In genomic region chr10:71476471-71477080, GRCm38 (mm10) we compare ENCODE assay signal across 12 mouse cellular contexts.
A peak's percentile ranks its signal among the peaks of the same experiment; 100 is the strongest.
DNase-seq lines count a peak whose midpoint lies in the region; ATAC-seq lines count a peak whose summit lies in the region.
"Had no signal": no experiment of that assay in that cellular context is flagged by ENCODE, and none has a peak within 500 bp of the region (broad histone marks: within the 10 kb centered on the region; RNA-seq: fewer than 3 reads in every experiment).

No protein-coding gene starts in this region.

- DNase-seq in layer of hippocampus, adult 9-11 months, result peak; percentile 17
- DNase-seq in layer of hippocampus, adult 11-12 months (ENCODE audit: low spot score), result no peak
- DNase-seq in brain, adult 2 months (ENCODE audit: low read depth, low spot score), result peak; percentile 85
- DNase-seq in cerebellum, postnatal 36 days, result peak; percentile 68 to 74
- no peak for DNase-seq in adrenal gland, postnatal 4 days (ENCODE audit: low spot score in 2 of 2)
- no peak for DNase-seq in embryo, embryonic 11 days
- DNase-seq: heart, adult 2 months; heart, postnatal 4 days; kidney, adult 9 months; liver, postnatal 0 days; spleen, adult 18-20 months had no signal

- ATAC-seq in cerebellum, adult (ENCODE audit: insufficient number of reproducible peaks, low FRiP score, low TSS enrichment), result peak; percentile 85
- ATAC-seq: liver, postnatal 0 days had no signal

Comparison
In these comparisons a context has a peak if more than half of its experiments do, and no peak if none do; other contexts are left out.
1. DNase-seq: peak in layer of hippocampus, adult 9-11 months (single experiment), brain, adult 2 months (single experiment) and cerebellum, postnatal 36 days (2 of 2); none in layer of hippocampus, adult 11-12 months (single experiment), adrenal gland, postnatal 4 days (0 of 2) and embryo, embryonic 11 days (single experiment).